Mouse (Mus musculus): ENCODE data around the gene Krtap4-1. TPM values are rescaled to one million over a fixed set of nuclear protein-coding genes. Genes with fewer than 3 reads are reported as not detected.
"Not testable (repeated sequence)": the region's sequence is repeated elsewhere in the genome, so short reads cannot be mapped to it uniquely, and the experiment has no call there.

Gene Krtap4-1
- polyA plus RNA-seq, 1 experiment from 2014 or later: not detected

DNA sequence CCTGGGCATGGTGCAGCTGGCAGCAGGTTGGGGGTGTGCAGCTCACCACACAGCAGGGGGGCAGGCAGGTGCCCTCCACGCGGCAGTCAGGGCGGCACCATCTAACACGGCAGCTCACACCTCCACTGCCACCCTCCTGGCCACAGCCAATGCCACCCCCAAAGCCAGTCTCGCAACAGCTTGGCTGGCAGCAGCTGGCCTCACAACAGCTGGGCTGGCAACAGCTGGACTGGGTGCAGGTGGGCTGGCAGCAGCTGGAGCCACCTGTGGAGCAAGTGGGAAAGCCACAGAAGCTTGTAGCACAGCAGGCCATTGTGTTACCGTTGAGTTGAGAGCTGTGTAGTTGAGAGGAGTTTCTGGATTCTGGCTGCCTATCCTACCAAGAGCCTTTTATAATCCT lies 30.3 kb downstream of the Krtap4-1 start, which contains the start of gene Krtap9-3:
Gene Krtap9-3 (minus strand): TSS at position 364 of the 400 bp plus-strand sequence.
- H3K4me2 ChIP-seq (ENCODE audit: low read depth, low read length); ATAC-seq; H3K9me3 ChIP-seq (ENCODE audit: control insufficient read depth, low read length); H3K27me3 ChIP-seq (replicated peaks; ENCODE audit: control insufficient read depth, insufficient read depth, low read length); H3K4me1 ChIP-seq (ENCODE audit: control insufficient read depth, insufficient read depth, low read length); H3K36me3 ChIP-seq (ENCODE audit: control insufficient read depth, insufficient read depth, low read length); H3K9ac ChIP-seq (ENCODE audit: low read depth, low read length); H3K4me3 ChIP-seq (ENCODE audit: low read length); H3K27ac ChIP-seq (ENCODE audit: low read length): not testable (repeated sequence)
- WGBS: 71% methylated on average over 4 of the region's 6 CpGs

DNA sequence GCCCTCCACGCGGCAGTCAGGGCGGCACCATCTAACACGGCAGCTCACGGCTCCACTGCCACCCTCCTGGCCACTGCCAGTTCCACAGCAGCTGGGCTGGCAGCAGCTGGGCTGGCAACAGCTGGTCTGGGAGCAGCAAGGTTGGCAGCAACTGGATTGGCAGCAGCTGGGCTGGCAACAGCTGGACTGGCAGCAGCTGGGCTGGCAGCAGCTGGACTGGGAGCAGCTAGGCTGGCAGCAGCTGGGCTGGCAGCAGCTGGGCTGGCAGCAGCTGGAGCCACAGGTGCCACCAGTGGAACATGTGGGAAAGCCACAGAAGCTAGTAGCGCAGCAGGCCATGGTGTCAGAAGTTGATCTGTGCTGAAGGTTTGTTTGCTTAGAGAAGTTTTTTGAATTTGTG lies 37.1 kb downstream of the Krtap4-1 start, which contains the start of gene Krtap1-3:
Gene Krtap1-3 (minus strand): TSS at position 359 of the 400 bp plus-strand sequence.
- Histone ChIP-seq H3K36me3 (ENCODE audit: control insufficient read depth, insufficient read depth, low read length) (no peaks in the 10 kb centered on the region), H3K4me1 (ENCODE audit: control insufficient read depth, insufficient read depth, low read length) (no peaks in the 10 kb centered on the region), H3K27ac (ENCODE audit: low read length) (no peak within 1 kb of the TSS), H3K9me3 (ENCODE audit: control insufficient read depth, low read length) (no peaks in the 10 kb centered on the region), H3K9ac (ENCODE audit: low read depth, low read length) (no peak within 1 kb of the TSS), H3K27me3 (replicated peaks; ENCODE audit: control insufficient read depth, insufficient read depth, low read length) (no peaks in the 10 kb centered on the region), H3K4me2 (ENCODE audit: low read depth, low read length) (no peak within 1 kb of the TSS), H3K4me3 (ENCODE audit: low read length) (no peak within 1 kb of the TSS)
- ATAC-seq: no peak
- WGBS: 85% methylated on average over 6 of the region's 6 CpGs

GRCm38 (mm10) chr11:99585096-99585495 lies 42.9 kb downstream of the Krtap4-1 start:
- no peak overlapping the region for H3K9ac ChIP-seq (ENCODE audit: low read depth, low read length)
- no peaks in the 10 kb centered on the region for H3K27me3 ChIP-seq (replicated peaks; ENCODE audit: control insufficient read depth, insufficient read depth, low read length)
- no peaks in the 10 kb centered on the region for H3K36me3 ChIP-seq (ENCODE audit: control insufficient read depth, insufficient read depth, low read length)
- H3K27ac ChIP-seq (ENCODE audit: low read length): no peak overlapping the region
- no peak for ATAC-seq
- H3K9me3 ChIP-seq (ENCODE audit: control insufficient read depth, low read length): no peaks in the 10 kb centered on the region
- no peak overlapping the region for H3K4me2 ChIP-seq (ENCODE audit: low read depth, low read length)
- H3K4me1 ChIP-seq (ENCODE audit: control insufficient read depth, insufficient read depth, low read length): no peaks in the 10 kb centered on the region
- WGBS: 79% methylated on average over 7 of the region's 7 CpGs
- no peak overlapping the region for H3K4me3 ChIP-seq (ENCODE audit: low read length)

DNA sequence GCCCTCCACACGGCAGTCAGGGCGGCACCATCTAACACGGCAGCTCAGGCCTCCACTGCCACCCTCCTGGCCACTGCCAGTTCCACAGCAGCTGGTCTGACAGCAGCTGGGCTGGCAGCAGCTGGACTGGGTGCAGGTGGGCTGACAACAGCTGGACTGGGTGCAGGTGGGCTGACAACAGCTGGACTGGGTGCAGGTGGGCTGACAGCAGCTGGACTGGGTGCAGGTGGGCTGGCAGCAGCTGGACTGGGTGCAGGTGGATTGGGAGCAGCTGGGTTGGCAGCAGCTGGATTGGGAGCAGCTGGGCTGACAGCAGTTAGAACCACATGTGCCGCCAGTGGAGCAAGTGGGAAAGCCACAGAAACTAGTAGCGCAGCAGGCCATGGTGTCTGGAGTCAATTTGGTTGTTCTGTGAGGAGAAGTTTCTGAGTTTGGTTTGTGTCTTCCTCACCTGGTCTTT lies 44.8 kb downstream of the Krtap4-1 start, which contains the start of gene Krtap1-4:
Gene Krtap1-4 (minus strand): TSS at position 410 of the 460 bp plus-strand sequence.
- no peak for ATAC-seq
- no peak within 1 kb of the TSS for H3K4me3 ChIP-seq (ENCODE audit: low read length)
- no peaks in the 10 kb centered on the region for H3K36me3 ChIP-seq (ENCODE audit: control insufficient read depth, insufficient read depth, low read length)
- no peaks in the 10 kb centered on the region for H3K4me1 ChIP-seq (ENCODE audit: control insufficient read depth, insufficient read depth, low read length)
- H3K27ac ChIP-seq (ENCODE audit: low read length): no peak within 1 kb of the TSS
- no peak within 1 kb of the TSS for H3K9ac ChIP-seq (ENCODE audit: low read depth, low read length)
- H3K9me3 ChIP-seq (ENCODE audit: control insufficient read depth, low read length): no peaks in the 10 kb centered on the region
- no peaks in the 10 kb centered on the region for H3K27me3 ChIP-seq (replicated peaks; ENCODE audit: control insufficient read depth, insufficient read depth, low read length)
- 74% methylated on average over 5 of the region's 5 CpGs for WGBS
- no peak within 1 kb of the TSS for H3K4me2 ChIP-seq (ENCODE audit: low read depth, low read length)

- H3K27ac ChIP-seq (ENCODE audit: low read length): no peak overlapping the region
- WGBS: 83% methylated on average over 6 of the region's 6 CpGs
- no peaks in the 10 kb centered on the region for H3K4me1 ChIP-seq (ENCODE audit: control insufficient read depth, insufficient read depth, low read length)
- H3K27me3 ChIP-seq (replicated peaks; ENCODE audit: control insufficient read depth, insufficient read depth, low read length): no peaks in the 10 kb centered on the region
- no peak overlapping the region for H3K9ac ChIP-seq (ENCODE audit: low read depth, low read length)
- ATAC-seq: no peak
- H3K4me2 ChIP-seq (ENCODE audit: low read depth, low read length): no peak overlapping the region
- H3K4me3 ChIP-seq (ENCODE audit: low read length): no peak overlapping the region
- H3K9me3 ChIP-seq (ENCODE audit: control insufficient read depth, low read length): no peaks in the 10 kb centered on the region
- H3K36me3 ChIP-seq (ENCODE audit: control insufficient read depth, insufficient read depth, low read length): no peaks in the 10 kb centered on the region
Observed at GRCm38 (mm10) chr11:99581564-99581963, 46.5 kb downstream of the Krtap4-1 start.

- no peak overlapping the region for H3K27ac ChIP-seq (ENCODE audit: low read length)
- 92% methylated on average over 5 of the region's 5 CpGs for WGBS
- ATAC-seq: no peak
- no peaks in the 10 kb centered on the region for H3K27me3 ChIP-seq (replicated peaks; ENCODE audit: control insufficient read depth, insufficient read depth, low read length)
- no peak overlapping the region for H3K4me2 ChIP-seq (ENCODE audit: low read depth, low read length)
- no peaks in the 10 kb centered on the region for H3K36me3 ChIP-seq (ENCODE audit: control insufficient read depth, insufficient read depth, low read length)
- H3K9me3 ChIP-seq (ENCODE audit: control insufficient read depth, low read length): no peaks in the 10 kb centered on the region
- H3K9ac ChIP-seq (ENCODE audit: low read depth, low read length): no peak overlapping the region
- H3K4me1 ChIP-seq (ENCODE audit: control insufficient read depth, insufficient read depth, low read length): no peaks in the 10 kb centered on the region
- H3K4me3 ChIP-seq (ENCODE audit: low read length): no peak overlapping the region
Observed at GRCm38 (mm10) chr11:99581051-99581450, 47.0 kb downstream of the Krtap4-1 start.

- H3K4me2 ChIP-seq (ENCODE audit: low read depth, low read length): no peak within 1 kb of the TSS
- no peaks in the 10 kb centered on the region for H3K9me3 ChIP-seq (ENCODE audit: control insufficient read depth, low read length)
- H3K4me1 ChIP-seq (ENCODE audit: control insufficient read depth, insufficient read depth, low read length): no peaks in the 10 kb centered on the region
- no peak within 1 kb of the TSS for H3K9ac ChIP-seq (ENCODE audit: low read depth, low read length)
- H3K27ac ChIP-seq (ENCODE audit: low read length): no peak within 1 kb of the TSS
- H3K36me3 ChIP-seq (ENCODE audit: control insufficient read depth, insufficient read depth, low read length): no peaks in the 10 kb centered on the region
- WGBS: 87% methylated on average over 6 of the region's 6 CpGs
- H3K27me3 ChIP-seq (replicated peaks; ENCODE audit: control insufficient read depth, insufficient read depth, low read length): no peaks in the 10 kb centered on the region
- no peak within 1 kb of the TSS for H3K4me3 ChIP-seq (ENCODE audit: low read length)
- ATAC-seq: no peak
Observed at GRCm38 (mm10) chr11:99580636-99581035, 47.4 kb downstream of the Krtap4-1 start, which contains the start of gene Krtap1-5. Krtap1-5 (minus strand) TSS chr11:99581016.

Other genes starting within 250 kb of the Krtap4-1 start
- 15.5 and 16.4 TPM in 2 replicates for gene Krt10, start 238.9 kb downstream of the Krtap4-1 start, polyA plus RNA-seq (2015; fragmentation: Nextera tagmentation; extraction: Ambion mirVana)
- gene Krt12, start 206.0 kb downstream of the Krtap4-1 start, polyA plus RNA-seq (2015; fragmentation: Nextera tagmentation; extraction: Ambion mirVana): not detected in 2 replicates
- 101 and 110 TPM in 2 replicates for gene Krt20, start 190.1 kb downstream of the Krtap4-1 start, polyA plus RNA-seq (2015; fragmentation: Nextera tagmentation; extraction: Ambion mirVana)
- gene Krt23, start 135.1 kb downstream of the Krtap4-1 start, polyA plus RNA-seq (2015; fragmentation: Nextera tagmentation; extraction: Ambion mirVana): 18.4 and 19.6 TPM in 2 replicates
- gene Krt39, start 106.9 kb downstream of the Krtap4-1 start, polyA plus RNA-seq (2015; fragmentation: Nextera tagmentation; extraction: Ambion mirVana): not detected in 2 replicates
- gene Krt40, start 85.1 kb downstream of the Krtap4-1 start, polyA plus RNA-seq (2015; fragmentation: Nextera tagmentation; extraction: Ambion mirVana): not detected in 2 replicates
- not detected in 2 replicates for gene Krtap3-3, start 77.4 kb downstream of the Krtap4-1 start, polyA plus RNA-seq (2015; fragmentation: Nextera tagmentation; extraction: Ambion mirVana)
- not detected in 2 replicates for gene Krtap3-2, start 71.4 kb downstream of the Krtap4-1 start, polyA plus RNA-seq (2015; fragmentation: Nextera tagmentation; extraction: Ambion mirVana)
- gene Gm11939, start 68.8 kb downstream of the Krtap4-1 start, polyA plus RNA-seq (2015; fragmentation: Nextera tagmentation; extraction: Ambion mirVana): not detected in 2 replicates
- gene Krtap3-1, start 61.6 kb downstream of the Krtap4-1 start, polyA plus RNA-seq (2015; fragmentation: Nextera tagmentation; extraction: Ambion mirVana): not detected in 2 replicates
- gene Krtap1-5, start 47.2 kb downstream of the Krtap4-1 start, polyA plus RNA-seq (2015; fragmentation: Nextera tagmentation; extraction: Ambion mirVana): not detected in 2 replicates
- gene Krtap1-4, start 44.6 kb downstream of the Krtap4-1 start, polyA plus RNA-seq (2015; fragmentation: Nextera tagmentation; extraction: Ambion mirVana): not detected in 2 replicates
- not detected in 2 replicates for gene Krtap1-3, start 36.9 kb downstream of the Krtap4-1 start, polyA plus RNA-seq (2015; fragmentation: Nextera tagmentation; extraction: Ambion mirVana)
- not detected in 2 replicates for gene Krtap9-3, start 30.1 kb downstream of the Krtap4-1 start, polyA plus RNA-seq (2015; fragmentation: Nextera tagmentation; extraction: Ambion mirVana)
- not detected in 2 replicates for gene Gm11938, start 24.9 kb downstream of the Krtap4-1 start, polyA plus RNA-seq (2015; fragmentation: Nextera tagmentation; extraction: Ambion mirVana)
- not detected in 2 replicates for gene Gm11937, start 18.0 kb downstream of the Krtap4-1 start, polyA plus RNA-seq (2015; fragmentation: Nextera tagmentation; extraction: Ambion mirVana)
- gene Krtap2-4, start 13.4 kb downstream of the Krtap4-1 start, polyA plus RNA-seq (2015; fragmentation: Nextera tagmentation; extraction: Ambion mirVana): not detected in 2 replicates
- gene Gm11562, start 7.8 kb downstream of the Krtap4-1 start, polyA plus RNA-seq (2015; fragmentation: Nextera tagmentation; extraction: Ambion mirVana): not detected in 2 replicates
- gene Krtap4-2, start 6.8 kb upstream of the Krtap4-1 start, polyA plus RNA-seq (2015; fragmentation: Nextera tagmentation; extraction: Ambion mirVana): not detected in 2 replicates
- not detected in 2 replicates for gene Krtap4-7, start 15.9 kb upstream of the Krtap4-1 start, polyA plus RNA-seq (2015; fragmentation: Nextera tagmentation; extraction: Ambion mirVana)
- not detected in 2 replicates for gene Gm11555, start 22.0 kb upstream of the Krtap4-1 start, polyA plus RNA-seq (2015; fragmentation: Nextera tagmentation; extraction: Ambion mirVana)
- not detected in 2 replicates for gene Gm11563, start 30.7 kb upstream of the Krtap4-1 start, polyA plus RNA-seq (2015; fragmentation: Nextera tagmentation; extraction: Ambion mirVana)
- gene Krtap4-6, start 37.7 kb upstream of the Krtap4-1 start, polyA plus RNA-seq (2015; fragmentation: Nextera tagmentation; extraction: Ambion mirVana): not detected in 2 replicates
- gene Gm14190, start 62.5 kb upstream of the Krtap4-1 start, polyA plus RNA-seq (2015; fragmentation: Nextera tagmentation; extraction: Ambion mirVana): not detected in 2 replicates
- not detected in 2 replicates for gene Gm14180, start 106.1 kb upstream of the Krtap4-1 start, polyA plus RNA-seq (2015; fragmentation: Nextera tagmentation; extraction: Ambion mirVana)
- gene Gm11595, start 144.7 kb upstream of the Krtap4-1 start, polyA plus RNA-seq (2015; fragmentation: Nextera tagmentation; extraction: Ambion mirVana): not detected in 2 replicates
- gene Krtap4-8, start 152.5 kb upstream of the Krtap4-1 start, polyA plus RNA-seq (2015; fragmentation: Nextera tagmentation; extraction: Ambion mirVana): not detected in 2 replicates
- not detected in 2 replicates for gene Krtap4-9, start 157.0 kb upstream of the Krtap4-1 start, polyA plus RNA-seq (2015; fragmentation: Nextera tagmentation; extraction: Ambion mirVana)
- not detected in 2 replicates for gene Gm11596, start 165.2 kb upstream of the Krtap4-1 start, polyA plus RNA-seq (2015; fragmentation: Nextera tagmentation; extraction: Ambion mirVana)
- not detected in 2 replicates for gene Gm11569, start 170.7 kb upstream of the Krtap4-1 start, polyA plus RNA-seq (2015; fragmentation: Nextera tagmentation; extraction: Ambion mirVana)
- not detected in 2 replicates for gene Gm11554, start 176.2 kb upstream of the Krtap4-1 start, polyA plus RNA-seq (2015; fragmentation: Nextera tagmentation; extraction: Ambion mirVana)
- gene Krtap4-13, start 181.7 kb upstream of the Krtap4-1 start, polyA plus RNA-seq (2015; fragmentation: Nextera tagmentation; extraction: Ambion mirVana): not detected in 2 replicates
- not detected in 2 replicates for gene Gm11564, start 187.4 kb upstream of the Krtap4-1 start, polyA plus RNA-seq (2015; fragmentation: Nextera tagmentation; extraction: Ambion mirVana)
- gene 2300003K06Rik, start 209.8 kb upstream of the Krtap4-1 start, polyA plus RNA-seq (2015; fragmentation: Nextera tagmentation; extraction: Ambion mirVana): not detected in 2 replicates
- not detected in 2 replicates for gene Krtap4-16, start 223.4 kb upstream of the Krtap4-1 start, polyA plus RNA-seq (2015; fragmentation: Nextera tagmentation; extraction: Ambion mirVana)
- gene Gm11568, start 229.7 kb upstream of the Krtap4-1 start, polyA plus RNA-seq (2015; fragmentation: Nextera tagmentation; extraction: Ambion mirVana): not detected in 2 replicates
- gene Gm11559, start 236.2 kb upstream of the Krtap4-1 start, polyA plus RNA-seq (2015; fragmentation: Nextera tagmentation; extraction: Ambion mirVana): not detected in 2 replicates
- not detected in 2 replicates for gene Krtap9-1, start 245.2 kb upstream of the Krtap4-1 start, polyA plus RNA-seq (2015; fragmentation: Nextera tagmentation; extraction: Ambion mirVana)